Mouse (Mus musculus): ENCODE measurements around the gene Gkap1.
A peak's percentile ranks its signal among the peaks of the same experiment; 100 is the strongest.

Gkap1 gene

DNA sequence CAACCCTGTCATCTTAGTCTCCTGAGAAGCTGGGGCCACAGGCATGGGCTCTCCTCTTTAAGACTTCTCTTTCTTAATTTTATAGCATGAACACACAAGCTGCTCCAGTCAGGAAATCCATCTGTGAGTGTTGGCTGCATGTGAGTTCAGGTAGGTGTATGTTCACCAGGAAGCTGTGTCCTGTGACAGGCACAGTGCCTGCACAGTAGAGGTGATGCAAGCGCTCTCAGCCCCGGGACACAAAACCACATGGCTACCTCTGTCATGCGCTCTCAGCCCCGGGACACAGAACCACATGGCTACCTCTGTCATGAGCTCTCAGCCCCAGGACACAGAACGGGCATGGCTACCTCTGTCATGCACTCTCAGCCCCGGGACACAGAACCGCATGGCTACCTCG, 12.0 kb downstream of the Gkap1 start:
- DNase-seq (ENCODE audit: low spot score in 2 of 2): no peak

GRCm38 (mm10) chr13:58261674-58262073, 13.8 kb downstream of the Gkap1 start:
- DNase-seq (ENCODE audit: low spot score in 2 of 2): no peak

- DNase-seq (ENCODE audit: low spot score in 2 of 2): no peak
These were observed 22.2 kb downstream of the Gkap1 start for GRCm38 (mm10) chr13:58253268-58253667.

GRCm38 (mm10) chr13:58248957-58249356, 26.5 kb downstream of the Gkap1 start:
- no peak for DNase-seq (ENCODE audit: low spot score in 2 of 2)

DNA sequence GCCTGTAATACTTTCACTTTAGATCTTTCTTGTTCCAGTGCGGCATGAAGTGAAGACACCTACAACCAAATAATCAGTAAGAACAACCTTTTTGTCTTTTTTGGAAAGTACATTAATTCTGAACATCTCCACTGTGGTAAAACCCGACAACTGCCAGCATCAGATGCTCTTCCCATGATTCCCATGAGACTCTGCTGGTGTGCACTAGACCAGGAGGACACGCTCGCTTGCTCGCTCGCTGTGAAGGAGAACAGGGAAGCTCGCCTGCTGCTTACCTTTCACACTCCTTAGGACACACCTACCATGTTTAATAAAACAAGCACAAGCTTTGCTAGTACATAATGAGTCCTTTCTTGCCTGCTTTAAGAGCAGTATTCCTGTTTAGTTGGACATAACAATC, 39.0 kb downstream of the Gkap1 start:
- no peak for DNase-seq (ENCODE audit: low spot score in 2 of 2)

DNA sequence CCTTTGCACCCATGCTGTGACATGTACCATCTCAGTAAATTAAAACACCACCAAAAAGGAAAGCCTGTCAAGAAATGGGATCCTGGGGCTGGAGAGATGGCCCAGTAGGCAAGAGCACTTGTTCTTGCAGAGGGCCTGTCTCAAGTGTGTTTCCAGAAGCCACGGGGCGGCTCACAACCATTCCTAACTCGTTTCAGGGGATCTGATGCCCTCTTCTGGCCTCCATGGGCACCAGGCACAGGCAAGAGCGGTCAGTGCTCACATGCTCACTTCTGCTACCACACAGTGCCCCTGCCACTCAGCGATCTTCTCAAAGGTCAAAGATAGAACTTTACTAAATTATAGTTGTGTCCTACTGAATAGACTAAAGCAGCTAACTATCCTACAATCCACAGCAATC, 42.9 kb downstream of the Gkap1 start:
- DNase-seq (ENCODE audit: low spot score in 2 of 2): peak in 1 of 2 experiments; percentile 29

- DNase-seq (ENCODE audit: low spot score in 2 of 2): no peak
These were observed 43.4 kb downstream of the Gkap1 start for GRCm38 (mm10) chr13:58232070-58232469.

DNA sequence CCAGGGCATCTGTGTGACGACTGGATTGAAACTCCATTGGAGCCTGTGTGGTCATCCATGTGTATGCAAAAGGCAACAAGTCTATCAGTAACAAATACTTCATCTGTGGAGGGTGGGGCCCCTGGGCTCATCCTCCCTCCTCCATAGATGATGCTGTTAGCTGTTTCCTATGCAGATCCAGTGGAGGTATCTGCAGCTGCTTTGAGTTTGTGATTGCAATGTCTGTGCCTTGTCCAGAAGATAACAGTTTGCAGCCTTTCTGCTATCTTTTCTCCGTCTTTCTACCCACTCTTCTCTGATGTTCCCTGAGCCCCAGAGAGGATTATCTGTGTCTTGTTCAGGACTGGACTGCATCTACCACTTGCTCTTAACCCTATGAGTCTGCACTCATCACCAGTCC, 46.9 kb downstream of the Gkap1 start:
- no peak for DNase-seq (ENCODE audit: low spot score in 2 of 2)

- no peak for DNase-seq (ENCODE audit: low spot score in 2 of 2)
These were observed 49.8 kb downstream of the Gkap1 start for GRCm38 (mm10) chr13:58225694-58226093.

DNA sequence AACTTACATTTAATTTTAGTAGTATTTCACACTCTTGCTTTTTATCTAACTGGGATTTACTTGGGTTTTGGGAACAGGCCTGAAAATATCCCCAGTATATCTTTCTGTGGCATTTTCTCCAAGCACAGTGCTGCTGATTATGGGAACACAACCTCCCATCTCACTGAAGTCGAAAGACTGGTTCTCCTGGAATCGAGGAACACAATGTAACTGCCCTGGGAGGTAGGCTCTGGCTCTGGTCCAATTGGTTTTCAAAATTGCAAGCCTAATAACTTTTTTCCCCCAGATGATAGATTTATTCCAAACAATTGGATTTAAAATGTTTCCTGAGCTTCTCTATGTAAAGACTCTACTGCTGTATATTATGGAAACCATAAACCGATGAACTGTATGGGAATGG, 55.3 kb downstream of the Gkap1 start:
- no peak for DNase-seq (ENCODE audit: low spot score in 2 of 2)

- no peak for DNase-seq (ENCODE audit: low spot score in 2 of 2)
These were observed 58.0 kb downstream of the Gkap1 start for GRCm38 (mm10) chr13:58217536-58217935.

DNA sequence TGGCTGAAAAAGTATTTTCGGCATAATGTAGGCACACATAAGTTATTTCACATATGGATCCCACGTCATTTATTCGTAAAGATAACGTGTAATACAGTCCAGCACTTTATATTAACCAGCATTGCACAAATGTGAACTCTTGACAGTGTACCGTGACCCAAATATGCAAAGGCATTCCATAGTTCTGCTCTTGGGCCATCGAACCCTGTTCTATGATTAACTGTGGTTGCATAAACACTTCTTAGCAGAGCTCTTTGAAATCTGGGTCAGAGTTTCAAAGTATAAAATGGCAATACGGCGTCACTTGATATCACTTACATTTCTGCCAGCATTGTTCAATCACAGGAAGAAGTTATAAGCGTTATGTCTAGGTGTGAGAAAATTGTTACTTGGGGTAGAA, 59.1 kb downstream of the Gkap1 start:
- no peak for DNase-seq (ENCODE audit: low spot score in 2 of 2)

DNA sequence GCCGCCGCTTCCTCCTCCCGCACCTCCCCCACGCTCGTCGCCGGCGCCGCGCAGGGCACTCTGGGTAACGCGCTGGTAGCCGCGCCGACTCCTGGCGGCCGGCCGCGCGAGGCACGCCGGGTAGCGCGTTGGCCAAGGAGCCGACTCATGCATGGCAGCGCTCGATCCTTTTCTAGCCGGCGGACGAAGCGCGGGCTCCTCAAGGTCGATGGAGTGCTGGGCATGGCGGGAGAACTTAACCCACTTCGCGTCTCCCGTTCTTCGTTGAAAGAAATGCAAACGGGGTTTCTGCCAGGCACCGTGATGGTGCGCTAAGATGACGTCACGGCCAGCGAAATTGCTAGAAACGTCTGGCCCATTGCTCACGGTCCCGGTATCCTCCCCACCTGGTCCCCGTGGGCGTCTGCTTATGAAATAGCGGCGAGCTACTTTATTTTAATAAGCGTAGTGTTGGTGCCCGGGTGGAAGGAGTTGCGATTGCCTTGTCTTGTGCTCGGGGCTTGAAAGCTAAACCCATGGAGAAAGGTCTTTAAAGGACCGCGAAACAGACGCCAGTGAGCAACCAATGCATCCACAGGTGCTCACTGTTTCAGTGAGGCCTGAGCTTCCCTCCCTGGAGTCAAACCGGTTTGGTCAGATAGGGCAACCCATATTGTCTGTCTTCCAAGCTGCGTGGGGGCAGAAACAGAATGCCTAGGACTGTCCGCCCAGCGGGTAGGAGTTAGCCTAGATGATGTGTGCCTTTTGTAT, 59.7 kb downstream of the Gkap1 start, which contains the start of gene Ubqln1:
Gene Ubqln1, minus strand, starts transcription at position 62 of the 750 bp plus-strand sequence.
- peak; percentile 75 to 87 for DNase-seq (ENCODE audit: low spot score in 2 of 2)

GRCm38 (mm10) chr13:58215253-58215591, 60.3 kb downstream of the Gkap1 start:
- no peak for DNase-seq (ENCODE audit: low spot score in 2 of 2)

DNA sequence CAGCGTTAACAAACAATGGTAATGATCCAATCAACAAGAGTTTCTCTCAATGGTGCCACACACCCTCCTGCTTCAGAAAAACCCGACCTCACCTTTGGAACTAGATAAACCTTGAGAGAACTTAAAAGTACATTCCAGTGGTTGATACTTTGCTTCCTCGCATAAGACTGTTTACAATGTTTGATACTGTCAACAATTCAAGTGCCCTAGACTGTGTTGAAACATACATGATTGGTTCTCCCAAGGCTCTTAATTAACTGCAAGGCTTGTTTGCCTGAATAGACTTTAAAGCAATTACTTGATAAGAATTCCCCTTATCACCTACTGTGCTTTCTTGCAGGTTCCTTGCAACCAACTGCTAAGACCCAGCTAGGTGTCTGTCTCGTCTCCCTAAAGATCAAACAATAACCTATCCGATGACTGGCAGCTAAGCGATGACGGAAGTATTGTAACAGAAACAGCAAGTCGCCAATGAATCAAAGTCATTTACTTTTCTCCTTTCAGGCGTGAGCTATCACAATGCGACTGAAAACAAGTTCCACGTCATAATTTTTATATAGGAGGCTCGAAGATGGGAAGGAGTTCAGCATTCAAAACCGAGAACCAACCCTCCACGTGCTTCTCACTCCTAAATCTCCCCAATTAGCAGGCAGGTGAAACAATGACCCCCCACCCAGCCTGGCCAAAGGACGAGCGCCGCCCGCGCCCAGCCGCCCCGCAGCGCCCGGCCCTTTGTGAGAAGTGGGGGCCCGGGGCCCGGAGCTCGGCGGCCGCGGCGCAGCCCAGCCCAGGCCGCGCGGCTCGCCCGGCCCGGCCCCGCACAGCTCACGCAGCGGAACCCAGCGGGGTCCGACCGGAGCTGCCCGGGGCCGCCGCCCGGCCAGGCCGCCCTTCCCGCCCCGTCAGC, 60.9 kb downstream of the Gkap1 start:
- no peak for DNase-seq (ENCODE audit: low spot score in 2 of 2)

DNA sequence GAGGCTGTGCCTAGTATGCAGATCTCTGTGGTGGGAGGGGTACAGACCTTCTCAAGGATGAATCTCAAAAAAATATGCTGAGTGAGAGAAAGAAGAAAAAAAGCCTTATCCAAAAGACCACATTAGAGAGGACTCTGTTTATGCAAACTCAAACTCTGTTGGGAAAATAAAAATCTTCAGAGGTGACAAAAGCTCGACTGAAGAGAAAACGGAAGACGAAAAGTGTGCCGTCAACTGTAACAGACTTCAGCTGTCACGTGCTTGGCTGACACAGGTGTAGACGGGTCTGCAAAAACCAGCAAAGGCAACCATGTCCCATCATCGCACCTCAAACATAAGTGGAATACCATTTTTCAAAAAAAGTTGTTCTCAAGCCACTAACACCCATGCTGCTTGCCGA, 61.7 kb downstream of the Gkap1 start:
- no peak for DNase-seq (ENCODE audit: low spot score in 2 of 2)

DNA sequence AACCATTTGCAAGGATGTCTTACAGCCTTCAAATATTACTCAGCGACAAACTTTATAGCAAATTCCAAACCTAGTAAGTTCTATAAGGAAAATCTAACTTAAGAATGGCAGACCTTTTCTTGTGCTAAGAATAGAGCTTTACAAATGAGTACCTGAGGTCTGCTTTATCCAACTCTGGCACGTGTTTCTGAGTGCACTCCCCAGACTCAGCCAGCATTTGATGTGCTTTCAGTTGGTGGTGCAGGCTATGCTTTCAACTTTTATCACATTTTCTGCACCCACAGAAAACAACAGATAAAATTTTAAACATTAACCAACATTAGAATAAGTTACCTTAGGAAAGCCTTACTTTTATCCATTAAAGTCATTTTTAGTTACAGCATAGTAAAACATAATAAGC, 63.0 kb downstream of the Gkap1 start:
- no peak for DNase-seq (ENCODE audit: low spot score in 2 of 2)

- DNase-seq (ENCODE audit: low spot score in 2 of 2): no peak
These were observed 65.1 kb downstream of the Gkap1 start for GRCm38 (mm10) chr13:58210441-58210840.

DNA sequence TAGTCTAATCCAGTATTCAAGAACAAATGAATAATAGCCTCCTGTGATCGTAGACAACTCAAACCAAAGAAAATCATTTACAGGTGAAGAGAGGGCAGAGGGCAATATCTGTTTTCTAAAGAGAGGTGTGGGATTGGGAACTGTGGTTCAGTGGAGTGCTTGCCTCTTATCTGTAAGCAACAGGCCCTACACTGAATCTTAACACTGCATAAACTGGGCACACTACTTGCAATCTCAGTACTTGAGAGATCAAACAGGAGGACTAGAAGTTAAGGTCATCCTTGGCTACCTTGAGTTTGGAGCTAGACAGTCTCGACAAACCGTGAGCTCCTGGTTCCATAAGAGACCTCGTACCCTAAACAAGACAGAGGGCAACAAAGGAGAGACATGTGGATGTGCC, 69.4 kb downstream of the Gkap1 start:
- no peak for DNase-seq (ENCODE audit: low spot score in 2 of 2)

DNA sequence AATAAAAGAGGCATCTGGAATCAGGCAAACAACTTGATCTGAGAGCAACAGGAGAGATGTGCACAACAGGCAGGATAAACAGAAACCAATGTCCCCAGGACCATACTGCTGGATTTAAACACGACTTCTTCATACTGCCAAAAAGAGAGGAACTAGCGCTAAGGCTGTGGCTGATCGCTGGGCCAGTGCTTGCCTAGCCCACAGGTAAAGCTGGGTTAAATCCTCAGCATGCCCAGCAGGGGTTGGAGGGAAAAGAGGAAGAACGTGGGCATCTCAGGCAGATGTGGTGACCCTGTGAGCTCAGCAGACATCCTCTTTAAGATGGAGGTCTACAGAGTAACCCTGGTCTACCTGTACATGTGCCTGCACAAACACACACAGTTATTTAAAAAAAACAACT, 70.5 kb downstream of the Gkap1 start:
- DNase-seq (ENCODE audit: low spot score in 2 of 2): no peak

GRCm38 (mm10) chr13:58204202-58204601, 71.3 kb downstream of the Gkap1 start:
- no peak for DNase-seq (ENCODE audit: low spot score in 2 of 2)

GRCm38 (mm10) chr13:58202903-58203302, 72.6 kb downstream of the Gkap1 start:
- DNase-seq (ENCODE audit: low spot score in 2 of 2): no peak

- DNase-seq (ENCODE audit: low spot score in 2 of 2): no peak
These were observed 73.6 kb downstream of the Gkap1 start for GRCm38 (mm10) chr13:58201908-58202307.

All from frontal cortex, postnatal 10 days (tissue).